Mouse (Mus musculus): ENCODE results near the gene Apol7a.

Apol7a gene

DNA sequence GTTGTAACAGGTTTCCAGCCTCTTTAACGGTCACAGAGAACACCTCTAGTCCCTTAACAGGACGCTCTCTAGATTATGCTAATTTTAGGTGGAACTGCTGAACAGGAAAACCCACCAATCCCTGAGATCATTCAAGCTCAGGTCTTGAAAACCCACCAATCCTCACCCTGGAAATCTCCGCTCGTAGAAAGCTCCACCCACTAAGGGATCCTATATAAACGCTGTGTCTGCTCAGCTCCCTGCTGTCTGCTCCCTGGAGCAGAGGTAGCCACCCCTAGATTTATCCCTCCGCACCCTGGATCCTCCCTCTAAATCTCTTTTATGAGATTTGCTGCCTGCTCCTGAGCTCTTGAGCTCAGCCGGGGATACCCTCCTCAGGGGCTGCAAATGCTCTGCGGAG is 28.3 kb downstream of the Apol7a start:
- no peak for DNase-seq

DNA sequence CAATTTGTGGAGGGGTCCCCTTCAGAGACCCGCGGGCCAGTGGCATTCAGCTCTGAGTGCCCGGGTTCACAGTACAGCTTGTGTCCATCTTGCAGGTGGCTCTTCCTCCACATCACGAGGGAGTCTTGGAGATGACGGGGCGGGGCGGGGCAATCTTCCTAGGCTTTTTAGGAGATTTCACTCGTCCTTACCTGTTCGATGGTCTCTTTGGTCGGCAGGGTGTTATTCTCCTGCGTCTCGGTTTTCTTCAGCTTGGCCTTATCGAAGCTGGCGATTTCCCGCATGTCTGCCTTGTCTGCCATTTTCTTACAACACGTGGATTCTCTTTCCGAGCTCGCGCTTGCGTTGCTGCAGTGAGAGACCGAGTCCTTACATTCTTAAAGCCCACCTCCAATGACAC is 28.9 kb downstream of the Apol7a start:
- DNase-seq = no peak

DNA sequence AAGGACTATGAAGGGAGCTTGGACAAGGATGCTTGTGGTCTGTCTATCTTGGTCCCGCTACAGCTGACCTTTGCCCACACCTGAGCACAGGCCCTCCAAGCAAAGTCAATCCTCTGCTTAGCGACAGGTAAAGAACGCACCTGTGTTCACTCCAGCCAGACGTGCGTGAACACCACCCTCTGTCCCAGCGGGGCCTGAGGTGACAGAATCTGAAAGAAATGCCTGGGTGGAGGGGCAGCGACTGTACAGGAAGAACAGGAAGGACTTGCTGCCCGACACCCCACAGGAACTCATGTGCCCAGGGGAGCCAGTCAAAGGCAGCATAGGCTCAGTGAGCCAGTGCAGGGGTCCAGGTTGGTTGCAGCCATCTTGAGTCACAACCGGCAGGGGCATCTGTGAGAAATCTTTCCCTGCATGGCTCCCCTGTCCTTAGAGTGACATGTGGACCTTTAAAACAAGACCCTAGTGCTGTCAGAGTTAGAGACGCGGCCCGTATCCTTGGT is 30.0 kb downstream of the Apol7a start:
- no peak for DNase-seq

DNA sequence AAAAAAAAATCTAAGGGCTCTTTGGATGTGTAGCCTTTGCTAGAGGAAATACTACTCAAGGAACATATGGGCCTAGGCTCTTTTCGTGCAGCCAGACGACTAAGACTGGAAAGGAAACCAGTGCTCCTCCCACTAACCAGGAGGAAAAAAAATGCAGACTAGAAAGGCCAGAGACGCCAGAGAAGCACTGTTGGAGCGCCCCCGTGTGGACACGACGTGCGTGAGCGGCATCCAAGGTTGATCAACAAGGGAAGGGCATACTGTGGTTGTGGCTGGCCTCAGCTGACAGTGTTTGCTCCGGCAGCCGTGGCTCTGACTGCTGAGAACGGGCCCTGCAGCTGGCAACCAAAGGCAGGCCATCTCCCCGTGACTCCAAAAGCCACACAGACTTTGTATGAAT is 30.8 kb downstream of the Apol7a start:
- DNase-seq = peak; percentile 97

DNA sequence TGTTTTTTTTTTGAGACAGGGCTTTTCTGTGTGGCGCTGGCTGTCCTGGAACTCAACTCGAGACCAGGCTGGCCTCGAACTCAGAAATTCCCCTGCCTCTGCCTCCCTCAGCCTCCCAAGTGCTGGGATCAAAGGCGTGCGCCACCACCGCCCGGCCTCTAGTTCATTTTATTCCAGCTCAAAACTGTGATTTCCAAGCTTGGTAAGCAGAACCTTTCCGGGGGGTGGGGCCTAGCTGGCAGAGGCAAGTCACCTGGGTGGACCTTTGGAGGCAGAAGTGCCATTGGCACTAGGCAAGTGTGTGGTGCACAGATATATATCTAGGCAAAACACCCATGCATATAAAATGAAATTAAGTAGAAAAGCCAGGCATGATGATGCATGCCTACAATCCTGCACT is 31.4 kb downstream of the Apol7a start:
- no peak for DNase-seq

DNA sequence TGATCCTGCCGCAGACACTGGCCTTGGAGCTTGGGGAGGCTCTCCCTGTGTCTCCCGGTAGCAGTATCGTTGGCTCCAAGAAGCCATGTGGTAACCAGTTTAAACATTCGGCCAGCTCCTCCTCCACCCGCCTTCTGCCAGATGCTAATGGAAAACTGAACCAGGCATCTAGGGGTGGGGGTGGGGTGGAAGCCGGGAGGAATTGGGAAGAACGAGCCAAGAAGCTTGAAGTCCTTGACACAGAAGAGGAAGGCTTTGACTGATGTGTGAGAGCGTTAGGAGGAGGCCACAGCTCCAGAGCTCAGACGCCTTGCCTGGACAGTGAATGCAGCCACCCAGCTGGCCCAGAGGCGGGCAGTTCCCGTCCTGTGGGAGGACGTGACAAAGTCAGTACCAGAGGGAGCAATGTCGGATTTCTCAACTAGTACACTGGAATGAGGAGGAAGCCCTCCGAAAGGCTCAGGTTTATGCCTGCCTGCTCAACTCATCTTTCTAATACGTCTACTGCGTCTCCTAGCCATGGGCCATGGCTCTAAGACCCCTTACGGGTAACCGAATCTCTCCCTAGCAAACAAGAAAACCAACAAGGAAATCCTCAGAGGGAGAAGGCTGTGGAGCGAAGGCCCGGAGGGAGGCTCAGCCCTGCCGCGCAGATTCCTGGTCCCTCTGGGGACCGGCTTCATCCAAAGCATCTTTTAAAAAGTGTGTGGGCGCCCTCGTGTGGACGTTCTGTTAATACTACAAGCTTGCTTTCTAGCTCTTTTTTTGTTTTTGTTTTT is 32.0 kb downstream of the Apol7a start:
- DNase-seq = peak; percentile 89

DNA sequence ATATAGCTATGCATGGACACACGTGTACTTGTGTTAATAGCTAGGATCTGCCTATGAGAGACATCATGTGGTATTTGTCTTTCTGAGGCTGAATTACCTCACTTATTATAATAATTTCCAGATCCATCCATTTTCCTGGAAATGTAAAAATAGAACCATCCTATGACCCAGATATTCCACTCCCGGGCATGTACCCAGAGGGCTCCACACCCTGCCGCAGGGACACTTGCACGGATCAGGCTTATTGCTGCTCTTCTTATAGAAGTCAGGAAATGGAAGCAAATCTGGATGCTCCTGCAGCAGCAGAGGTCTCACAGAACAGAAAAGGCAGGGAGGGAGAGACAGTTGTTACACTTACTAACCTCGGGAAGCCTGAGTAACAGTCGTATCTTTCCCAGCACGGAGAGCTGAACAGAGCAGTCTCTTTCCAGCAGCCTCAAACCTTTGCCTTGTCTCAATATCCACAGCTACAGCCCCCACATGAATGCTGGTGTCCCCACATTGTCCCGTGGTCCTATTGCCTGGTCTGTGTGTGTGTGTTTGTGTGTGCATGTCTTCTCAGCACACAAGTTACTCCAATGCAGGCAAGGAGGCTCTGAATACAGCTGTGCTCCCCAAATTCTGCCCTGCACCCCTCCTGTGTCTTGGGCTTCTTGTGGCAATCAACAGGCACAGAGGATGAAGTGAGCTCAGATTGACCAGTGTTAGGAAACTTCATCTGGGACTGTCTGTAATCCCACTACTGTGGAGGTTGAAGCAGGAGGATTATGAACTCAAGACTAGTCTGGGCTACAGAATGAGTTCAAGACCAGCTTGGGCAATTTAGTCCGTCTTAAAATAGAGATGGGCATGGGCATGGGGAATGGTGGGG is 33.0 kb downstream of the Apol7a start:
- no peak for DNase-seq

DNA sequence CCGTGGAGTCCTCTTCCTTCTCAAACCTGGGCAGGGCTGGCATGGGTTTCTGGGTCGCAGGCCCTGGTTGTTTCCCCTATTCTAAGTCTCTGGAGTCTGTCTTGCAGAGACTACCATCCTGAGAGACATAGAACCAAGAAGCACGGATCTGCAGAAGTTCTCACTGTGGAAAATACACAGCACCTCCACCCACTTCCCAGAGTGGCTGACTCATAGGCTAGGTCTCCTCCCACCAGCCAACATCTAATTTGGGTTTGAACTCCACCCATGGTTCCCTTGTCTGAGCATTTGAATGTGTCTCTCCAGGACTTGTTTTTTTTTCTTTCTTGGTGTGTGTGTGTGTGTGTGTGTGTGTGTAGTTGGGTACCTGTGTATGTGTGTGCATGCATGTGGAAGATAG is 34.9 kb downstream of the Apol7a start:
- DNase-seq = no peak

DNA sequence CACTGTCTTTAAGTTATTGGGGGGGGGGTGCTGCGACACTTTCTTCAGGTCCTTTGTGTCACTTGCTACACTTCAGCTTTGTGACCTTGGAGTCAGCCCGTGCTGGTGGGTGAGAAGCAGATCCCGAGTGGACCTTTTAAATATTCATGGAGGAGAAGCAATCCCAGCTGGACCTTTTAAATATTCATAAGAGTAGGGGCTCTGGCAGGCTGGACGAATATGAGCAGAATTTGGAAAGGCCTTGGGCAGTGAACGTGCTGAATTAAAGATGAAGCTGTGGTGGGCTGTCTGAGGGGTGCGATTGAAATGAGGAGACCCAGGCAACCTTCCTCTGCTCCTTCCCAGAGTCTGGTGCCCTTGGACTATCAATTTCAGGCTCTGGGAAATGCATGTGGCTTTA is 35.3 kb downstream of the Apol7a start:
- DNase-seq = no peak

DNA sequence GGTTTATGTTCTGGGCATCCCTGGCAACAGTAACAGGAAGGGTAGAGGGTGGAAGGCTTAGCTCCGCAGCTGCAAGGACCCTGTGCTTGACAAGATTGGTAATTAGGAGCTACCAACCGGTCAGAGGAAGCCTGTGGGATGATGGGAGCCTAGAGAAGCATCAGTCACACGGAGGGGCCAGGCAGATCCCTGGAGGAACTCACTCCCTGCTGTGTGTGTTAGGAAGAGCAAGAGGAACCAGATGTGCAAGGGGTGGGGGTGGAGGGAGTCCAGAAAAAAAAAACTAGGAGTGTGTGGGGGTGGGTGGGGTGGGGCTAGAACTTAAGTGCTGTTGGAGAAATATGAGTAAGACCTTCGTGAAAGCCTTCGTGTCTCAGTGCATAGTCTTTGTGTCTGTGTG is 36.0 kb downstream of the Apol7a start:
- DNase-seq = no peak

DNA sequence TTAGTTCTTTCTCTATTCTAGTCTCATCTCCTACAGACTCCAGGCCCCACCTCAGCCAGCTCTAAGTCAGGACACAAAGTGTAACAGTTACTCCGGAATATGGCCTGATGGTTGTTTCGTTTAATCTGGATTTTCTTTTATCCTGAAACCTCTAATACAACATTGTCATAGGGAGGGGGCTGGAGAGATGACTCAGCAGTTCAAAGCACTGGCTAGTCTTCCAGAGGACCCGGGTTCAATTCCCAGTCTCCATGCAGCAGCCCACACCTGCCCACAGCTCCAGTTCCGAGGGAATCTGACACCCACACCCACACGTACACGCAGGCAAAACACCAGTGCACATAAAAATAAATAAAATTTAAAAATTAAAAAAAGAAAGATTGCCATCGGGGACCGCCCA is 39.0 kb downstream of the Apol7a start:
- DNase-seq = no peak

DNA sequence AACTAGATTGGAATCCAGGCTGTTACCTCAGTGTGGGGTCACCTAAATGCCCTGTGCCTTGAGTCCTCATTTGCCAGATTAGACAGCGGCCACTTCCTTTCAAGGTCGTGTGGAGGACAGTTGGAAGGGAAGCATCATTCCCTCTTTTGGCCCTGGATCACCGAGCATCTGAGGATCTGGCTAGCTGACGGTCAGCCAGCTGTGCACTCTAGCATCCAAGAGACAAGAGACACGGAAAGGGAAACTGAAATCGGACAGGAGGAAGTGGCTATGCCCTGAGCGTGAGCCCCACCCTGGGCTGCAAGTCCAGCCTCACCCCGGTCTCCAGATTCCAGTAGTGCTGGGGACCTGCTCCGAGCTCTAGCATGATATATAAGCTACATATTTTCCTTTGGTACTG is 39.4 kb downstream of the Apol7a start:
- DNase-seq = no peak

DNA sequence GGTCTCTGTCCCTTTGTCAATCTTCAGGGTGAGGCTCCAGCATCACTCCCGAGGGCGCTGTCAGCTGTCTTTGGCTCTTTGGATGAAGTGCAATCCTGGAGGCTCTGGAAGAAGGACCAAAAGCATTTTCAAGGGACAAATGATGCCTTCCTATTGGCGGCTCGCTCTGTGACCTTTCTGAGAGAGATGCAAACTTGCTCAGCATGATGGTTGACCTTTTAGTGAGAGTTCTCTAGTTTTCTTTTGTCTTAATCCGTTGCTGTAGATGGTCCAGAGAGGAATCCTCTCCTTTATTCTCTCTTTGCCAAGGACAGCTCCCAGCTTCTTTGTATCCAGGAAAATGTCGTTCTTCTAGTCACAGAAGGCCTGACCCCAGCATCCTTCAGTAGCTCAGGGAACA is 39.8 kb downstream of the Apol7a start:
- no peak for DNase-seq

DNA sequence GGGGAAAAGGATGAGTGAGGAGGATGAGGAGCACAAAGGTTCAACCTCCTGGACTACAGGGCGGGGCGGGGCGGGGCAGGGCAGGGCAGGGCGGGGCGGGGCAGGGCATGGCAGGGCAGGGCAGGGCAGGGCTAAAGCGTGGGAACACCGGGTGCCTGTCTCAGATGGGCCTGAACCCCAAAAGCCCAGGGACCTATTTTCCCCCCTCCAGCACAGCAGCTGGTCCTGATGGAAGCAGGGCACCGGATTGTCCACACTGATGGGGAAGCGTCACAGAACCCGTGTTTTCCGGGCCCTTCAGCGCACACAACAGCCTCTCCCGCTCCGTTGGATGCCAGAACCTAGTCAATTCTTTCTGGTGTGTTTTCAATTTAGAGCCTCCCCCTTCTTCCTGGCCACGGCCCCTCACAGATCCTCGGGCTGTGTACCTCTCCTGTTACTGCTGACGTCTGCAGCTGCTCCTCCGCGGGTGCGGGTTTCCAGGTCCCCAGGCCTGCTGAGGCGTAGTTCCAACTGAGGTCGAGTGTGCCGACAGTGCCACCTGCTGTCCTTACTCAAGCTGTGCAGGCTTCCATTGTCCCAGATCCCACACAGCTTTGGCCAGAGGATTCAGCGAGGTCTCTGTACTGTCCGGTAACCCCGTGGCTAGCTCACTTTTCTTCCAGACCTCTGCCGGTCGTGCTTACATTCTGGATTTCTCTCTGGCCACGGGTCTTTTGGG is 40.4 kb downstream of the Apol7a start:
- DNase-seq = peak; percentile 87

DNA sequence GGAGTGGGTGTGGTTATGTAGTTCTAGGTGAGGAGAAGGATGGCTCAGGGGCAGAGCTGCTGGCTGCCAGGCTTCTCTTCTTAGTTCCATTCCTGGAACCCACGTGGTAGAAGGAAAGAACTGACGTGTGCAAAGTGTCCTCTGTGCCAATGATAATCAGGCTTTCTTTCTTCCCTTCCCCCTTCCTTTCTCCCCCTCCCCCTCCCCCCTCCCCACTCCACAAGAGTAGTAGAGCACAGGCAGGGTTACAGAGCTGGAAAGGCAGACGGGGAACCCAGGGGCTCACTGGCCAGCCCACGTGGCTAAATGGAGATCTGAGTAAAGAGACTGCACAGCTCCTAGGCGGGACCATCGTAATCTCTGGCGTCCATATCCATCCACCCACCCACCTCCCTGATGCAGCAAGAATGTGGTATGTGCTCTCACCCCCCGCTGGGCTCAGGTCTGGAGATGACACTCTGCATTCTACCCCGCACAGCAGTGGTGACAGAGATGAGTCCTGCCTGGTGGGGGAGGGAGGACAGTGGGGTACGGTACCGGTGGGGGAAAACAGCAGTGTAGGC is 42.6 kb downstream of the Apol7a start:
- no peak for DNase-seq

DNA sequence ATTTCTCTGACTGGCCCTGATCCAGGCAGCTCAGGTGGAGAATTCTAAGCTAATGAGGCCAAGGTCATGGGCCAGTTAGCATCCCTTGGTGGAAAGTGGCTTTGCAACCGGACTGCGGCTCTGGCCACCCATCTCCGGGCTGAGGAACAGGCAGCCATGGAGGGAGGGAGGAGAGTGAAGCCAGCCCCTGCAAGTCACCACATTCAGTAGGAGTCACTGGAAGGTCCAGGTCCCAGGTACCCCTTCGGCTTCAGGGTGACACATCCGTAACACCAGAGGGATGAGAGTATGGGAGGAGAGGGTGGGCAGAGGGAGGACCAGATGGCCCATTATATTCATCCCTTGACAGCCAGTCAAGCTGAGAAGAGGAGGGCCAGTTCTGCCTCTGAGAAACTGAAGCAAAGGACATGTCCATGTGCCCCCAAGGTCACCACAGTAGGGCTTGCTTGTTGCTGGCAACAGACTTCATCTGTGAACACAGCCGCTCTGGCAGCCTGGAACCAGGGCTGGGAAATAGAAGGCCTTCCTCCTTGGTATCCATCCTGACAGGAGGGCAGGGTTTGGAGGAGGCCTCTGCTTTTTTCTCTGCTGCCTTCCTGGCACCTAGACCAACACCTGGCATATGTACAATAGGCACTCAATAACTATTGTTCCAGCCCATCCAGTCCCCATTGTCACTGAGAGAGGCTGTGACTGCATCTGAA is 43.9 kb downstream of the Apol7a start:
- no peak for DNase-seq

DNA sequence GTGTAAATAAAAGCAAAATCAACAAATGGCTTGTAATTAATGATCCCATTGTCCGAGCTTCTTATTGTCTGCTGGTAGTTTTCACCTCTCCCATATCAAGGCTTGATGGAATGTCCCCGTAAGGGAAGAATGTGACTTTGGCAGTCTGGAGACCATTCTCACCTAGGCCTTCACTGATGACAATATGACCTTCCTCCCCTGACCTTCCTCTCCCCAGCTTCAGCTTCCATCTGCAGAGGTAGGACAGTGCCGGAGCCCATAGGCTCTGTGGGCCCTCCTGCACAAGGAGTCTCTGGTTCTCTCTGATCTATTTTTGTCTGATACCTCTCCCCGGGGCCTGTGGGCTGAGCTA is 44.4 kb downstream of the Apol7a start:
- no peak for DNase-seq

DNA sequence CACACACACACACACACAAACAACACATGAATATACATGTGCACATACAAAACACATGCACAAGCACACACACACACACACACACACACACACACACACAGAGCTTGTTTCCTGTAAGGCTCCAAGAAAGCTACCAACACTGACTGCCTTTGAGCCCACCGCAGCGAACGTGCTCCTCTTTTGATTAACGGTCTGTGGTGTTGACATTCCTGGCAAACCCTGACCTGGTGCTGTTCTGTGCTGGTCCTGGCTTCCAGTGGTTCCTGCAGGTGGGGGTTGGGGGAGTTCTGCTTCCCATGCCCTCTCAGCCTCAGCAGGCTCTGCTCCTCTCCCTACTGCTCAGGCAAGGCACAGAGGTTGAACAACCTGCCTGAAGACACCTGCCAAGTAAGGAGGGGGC is 45.1 kb downstream of the Apol7a start:
- DNase-seq = no peak

DNA sequence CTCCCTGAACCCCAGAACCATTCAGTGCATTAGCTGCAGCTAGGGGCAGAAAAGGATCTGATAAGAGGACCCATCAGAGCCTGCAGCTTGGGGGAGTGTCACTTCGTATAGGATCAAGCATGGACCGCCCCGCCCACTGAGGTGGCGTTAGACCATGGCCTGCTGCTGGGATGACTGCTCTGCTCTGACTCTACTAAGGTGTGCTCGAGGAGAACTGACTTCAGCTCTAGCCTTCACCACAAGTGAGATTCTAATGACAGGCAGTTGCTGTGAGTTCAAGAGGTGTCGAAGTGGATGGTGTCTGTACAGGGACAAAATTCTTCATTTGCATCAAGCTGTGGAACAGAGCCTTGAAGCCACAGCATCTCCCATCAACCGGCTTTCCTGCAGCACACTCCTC is 46.0 kb downstream of the Apol7a start:
- no peak for DNase-seq

DNA sequence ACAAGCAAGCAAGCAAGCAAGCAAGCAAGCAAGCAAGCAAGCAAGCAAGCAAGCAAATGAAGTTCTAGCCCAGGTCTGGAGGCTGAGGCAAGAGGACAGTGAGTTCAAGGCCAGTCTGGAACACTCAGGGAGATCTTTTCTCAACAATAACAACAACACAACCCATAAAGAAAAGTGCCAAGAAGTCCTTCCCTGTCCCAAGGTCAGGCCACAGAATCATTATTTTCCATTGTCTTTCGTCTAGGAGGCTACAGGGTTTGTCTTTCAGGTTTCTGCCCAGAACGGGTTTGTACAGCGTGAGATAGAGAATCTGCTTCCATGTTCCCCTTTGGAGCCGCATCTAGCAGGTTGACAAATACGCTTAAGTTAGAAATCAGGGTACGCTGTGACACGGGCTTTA is 48.8 kb downstream of the Apol7a start:
- DNase-seq = no peak

DNA sequence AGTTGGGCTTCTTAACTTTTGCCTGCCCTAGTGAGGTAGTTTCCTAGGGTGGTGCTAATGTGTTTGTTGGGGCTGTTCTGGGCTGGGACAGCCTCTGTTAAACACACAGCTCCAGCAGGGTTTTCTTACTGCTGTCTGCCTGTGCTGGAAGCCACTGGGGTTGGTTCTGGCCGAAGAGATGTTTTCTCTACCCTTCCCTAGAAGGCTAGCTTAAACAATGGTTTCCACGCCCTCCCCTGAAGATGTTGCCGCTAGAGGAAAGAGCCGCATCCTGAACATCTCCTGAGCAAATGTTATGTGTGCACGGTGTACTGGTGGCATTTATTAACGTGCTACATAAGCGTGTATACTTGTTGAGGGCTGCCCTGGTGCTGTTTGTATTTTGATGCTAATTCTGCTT is 50.8 kb downstream of the Apol7a start:
- DNase-seq = no peak

Data from lung, postnatal 14 days (tissue).